Mouse (Mus musculus) E14TG2a.4 (cell line): Measurements from ENCODE around the gene Src.
"Not testable (repeated sequence)": the region's sequence is repeated elsewhere in the genome, so short reads cannot be mapped to it uniquely, and the experiment has no call there.

Source experiments
- H3K27me3 ChIP-seq: 2 replicates; pipeline ENCODE4 v1.6.1; 2014; ENCODE audit warnings: low read length, control low read depth; ENCODE audit not compliant: insufficient read depth
- H3K36me3 ChIP-seq: 2 replicates; pipeline ENCODE4 v1.6.1; 2014; ENCODE audit warnings: low read length, control low read depth; ENCODE audit not compliant: insufficient read depth
- H3K4me1 ChIP-seq: replicated peaks from 2 replicates; pipeline ENCODE4 v1.6.1; 2014; ENCODE audit warnings: low read depth, low read length, control low read depth
- H3K4me3 ChIP-seq: replicated peaks from 2 replicates; pipeline ENCODE4 v1.5.1; 2014; ENCODE audit warnings: mild to moderate bottlenecking, low read length
- H3K9me3 ChIP-seq: 2 replicates; pipeline ENCODE4 v1.6.1; 2014; ENCODE audit warnings: low read length, control low read depth
- CTCF ChIP-seq: conservative IDR thresholded peaks from 2 replicates; pipeline ENCODE4 v1.5.1; 2014; ENCODE audit warnings: low read length
- NANOG ChIP-seq: IDR thresholded peaks from 2 replicates; pipeline ENCODE4 v1.6.1; 2014; ENCODE audit warnings: borderline replicate concordance, low read length, mixed read lengths
- POU5F1 ChIP-seq: IDR thresholded peaks from 2 replicates; pipeline ENCODE4 v1.6.1; 2014; ENCODE audit warnings: low read length, borderline replicate concordance

Src gene

GRCm38 (mm10) chr2:157418206-157418605 is at the start of gene Src:
Gene Src (plus strand): TSS chr2:157418444.
- H3K27me3 ChIP-seq, result no peaks in the 10 kb centered on the region
- H3K4me3 ChIP-seq, result peak within 1 kb of the TSS; percentile 75
- H3K36me3 ChIP-seq, result peaks cover 24% of the 10 kb centered on the region
- peaks cover 81% of the 10 kb centered on the region for H3K4me1 ChIP-seq
- TF ChIP-seq CTCF (no peak), POU5F1 (no peak), NANOG (no peak)
- no peaks in the 10 kb centered on the region for H3K9me3 ChIP-seq

GRCm38 (mm10) chr2:157371696-157372095 is 46.5 kb upstream of the Src start:
- Histone ChIP-seq H3K4me3 (no peak overlapping the region), H3K27me3 (no peaks in the 10 kb centered on the region), H3K9me3 (peaks cover 23% of the 10 kb centered on the region), H3K4me1 (peaks cover 58% of the 10 kb centered on the region), H3K36me3 (peaks cover 44% of the 10 kb centered on the region)
- TF ChIP-seq POU5F1, result no peak
- TF ChIP-seq CTCF, result no peak
- no peak for TF ChIP-seq NANOG

GRCm38 (mm10) chr2:157373681-157374080 is 44.6 kb upstream of the Src start:
- 0 out of 2 replicates have a peak overlapping the region, but pooled peaks have one; percentile 10 for H3K4me3 ChIP-seq
- H3K27me3 ChIP-seq, result no peaks in the 10 kb centered on the region
- peaks cover 44% of the 10 kb centered on the region for H3K36me3 ChIP-seq
- H3K9me3 ChIP-seq, result peaks cover 23% of the 10 kb centered on the region
- TF ChIP-seq POU5F1 (no peak), CTCF (no peak), NANOG (no peak)
- H3K4me1 ChIP-seq, result peaks cover 65% of the 10 kb centered on the region

- Histone ChIP-seq H3K27me3 (no peaks in the 10 kb centered on the region), H3K36me3 (peaks cover 57% of the 10 kb centered on the region), H3K4me1 (peaks cover 67% of the 10 kb centered on the region), H3K9me3 (peaks cover 23% of the 10 kb centered on the region), H3K4me3 (no peak overlapping the region)
- TF ChIP-seq NANOG, result no peak
Observed at GRCm38 (mm10) chr2:157375051-157375450, 43.2 kb upstream of the Src start.

GRCm38 (mm10) chr2:157375794-157376757 is 42.2 kb upstream of the Src start:
- TF ChIP-seq POU5F1 (no peak), NANOG (peak; percentile 95)
- H3K9me3 ChIP-seq, result peaks cover 23% of the 10 kb centered on the region
- no peaks in the 10 kb centered on the region for H3K27me3 ChIP-seq
- peaks cover 55% of the 10 kb centered on the region for H3K36me3 ChIP-seq
- peaks cover 62% of the 10 kb centered on the region for H3K4me1 ChIP-seq
- peak overlapping the region; percentile 70 for H3K4me3 ChIP-seq

GRCm38 (mm10) chr2:157376995-157377394 is 41.2 kb upstream of the Src start:
- no peak for TF ChIP-seq CTCF
- Histone ChIP-seq H3K36me3 (peaks cover 54% of the 10 kb centered on the region), H3K4me1 (peaks cover 61% of the 10 kb centered on the region), H3K4me3 (peak overlapping the region; percentile 70), H3K27me3 (no peaks in the 10 kb centered on the region), H3K9me3 (peaks cover 23% of the 10 kb centered on the region)

- Histone ChIP-seq H3K4me3 (peak overlapping the region; percentile 26; the same call in 1 of the 2 replicates), H3K36me3 (peaks cover 81% of the 10 kb centered on the region), H3K9me3 (no peaks in the 10 kb centered on the region), H3K27me3 (no peaks in the 10 kb centered on the region), H3K4me1 (peaks cover 80% of the 10 kb centered on the region)
- TF ChIP-seq POU5F1 (no peak), CTCF (no peak)
Observed at GRCm38 (mm10) chr2:157384836-157385235, 33.4 kb upstream of the Src start.

GRCm38 (mm10) chr2:157388901-157389590 is 29.2 kb upstream of the Src start:
- H3K9me3 ChIP-seq, H3K27me3 ChIP-seq: not testable (repeated sequence)
- peaks cover 92% of the 10 kb centered on the region for H3K4me1 ChIP-seq
- peaks cover 64% of the 10 kb centered on the region for H3K36me3 ChIP-seq
- 0 out of 2 replicates have a peak overlapping the region, but pooled peaks have one; percentile 46 for H3K4me3 ChIP-seq

- Histone ChIP-seq H3K9me3 (no peaks in the 10 kb centered on the region), H3K27me3 (no peaks in the 10 kb centered on the region), H3K4me1 (peaks cover 95% of the 10 kb centered on the region), H3K36me3 (peaks cover 64% of the 10 kb centered on the region), H3K4me3 (peak overlapping the region; percentile 46; the same call in 1 of the 2 replicates)
- TF ChIP-seq CTCF, result no peak
Observed at GRCm38 (mm10) chr2:157389591-157389921, 28.7 kb upstream of the Src start.
